Mouse (Mus musculus) thymus, adult 2 months (tissue): ENCODE measurements at regions not wholly inside any gene's neighbourhood (a gene's known extent, or its start where the extent isn't known, plus 50 kb on each side); places are given as distances from the start of the nearest gene placed in this dataset.

Experiments
- CTCF ChIP-seq: fragments of 200-500 bp; IDR thresholded peaks from 2 replicates; pipeline ENCODE4 v1.5.1; 2012; ENCODE audit warnings: mild to moderate bottlenecking, control low read depth, low read length, moderate library complexity, borderline replicate concordance; ENCODE audit not compliant: control insufficient read depth, poor library complexity, insufficient read depth; ENCODE audit errors: extremely low read depth
- POLR2A ChIP-seq: fragments of 200-500 bp; IDR thresholded peaks from 2 replicates; pipeline ENCODE4 v1.6.1; 2012; ENCODE audit warnings: mild to moderate bottlenecking, low read length, control low read depth, moderate library complexity; ENCODE audit not compliant: control insufficient read depth, poor library complexity, insufficient read depth; ENCODE audit errors: extremely low read depth

DNA sequence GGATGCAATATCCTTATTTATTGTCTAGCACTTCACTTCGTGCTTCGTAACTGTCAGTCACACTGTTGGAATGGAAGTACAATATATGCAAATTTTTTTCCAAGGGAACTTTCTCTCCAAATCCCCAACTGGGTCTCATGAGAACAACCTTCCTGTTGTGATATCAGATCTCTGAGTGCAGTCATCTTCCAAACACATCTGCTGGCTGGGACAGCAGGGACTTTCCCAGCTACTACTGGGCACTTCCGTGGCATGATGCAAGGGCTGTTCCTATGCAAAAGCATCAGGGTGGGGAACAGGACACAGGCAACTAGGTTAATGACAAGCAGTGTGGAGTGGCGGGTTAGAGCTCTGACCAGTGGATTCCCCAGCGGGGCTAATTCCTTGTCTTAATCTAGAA is 73.4 kb upstream of the Arntl start:
- TF ChIP-seq POLR2A (no peak), CTCF (no peak)
